Mouse (Mus musculus) neural tube, embryonic 11.5 days (tissue): ENCODE measurements around the gene Mynn. TPM values are rescaled to one million over a fixed set of nuclear protein-coding genes. Genes with fewer than 3 reads are reported as not detected.

Source experiments
- ATAC-seq: fragments of 200-750 bp; cut with Nextera tagmentation; 2 replicates; pipeline ENCODE4 v1.8.0; 2017; ENCODE audit warnings: moderate number of reproducible peaks, mild to moderate bottlenecking, moderate TSS enrichment, moderate library complexity; ENCODE audit not compliant: insufficient read depth, low FRiP score, low TSS enrichment
- DNase-seq: peaks from one replicate; pipeline ENCODE4 v3.0.0-alpha.2; 2015; ENCODE audit warnings: low spot score
- H3K27ac ChIP-seq: fragments of 300-500 bp; sonication (generic); 2 replicates; pipeline ENCODE4 v1.5.1; 2014; ENCODE audit warnings: low read depth, mild to moderate bottlenecking, low read length
- H3K27me3 ChIP-seq: fragments of 300-500 bp; sonication (generic); 2 replicates; pipeline ENCODE4 v1.6.1; 2014; ENCODE audit warnings: mild to moderate bottlenecking, low read length, mixed read lengths; ENCODE audit not compliant: control insufficient read depth, insufficient read depth
- H3K36me3 ChIP-seq: fragments of 300-500 bp; sonication (generic); 2 replicates; pipeline ENCODE4 v1.6.1; 2014; ENCODE audit warnings: mild to moderate bottlenecking, low read length, moderate library complexity, mixed read lengths; ENCODE audit not compliant: control insufficient read depth, insufficient read depth
- H3K4me1 ChIP-seq: fragments of 300-500 bp; sonication (generic); 2 replicates; pipeline ENCODE4 v1.6.1; 2014; ENCODE audit warnings: low read length, mixed read lengths; ENCODE audit not compliant: control insufficient read depth, insufficient read depth
- H3K4me2 ChIP-seq: fragments of 300-500 bp; sonication (generic); 2 replicates; pipeline ENCODE4 v1.6.1; 2014; ENCODE audit warnings: low read depth, mild to moderate bottlenecking, moderate library complexity
- H3K4me3 ChIP-seq: fragments of 300-500 bp; sonication (generic); 2 replicates; pipeline ENCODE4 v1.5.1; 2014; ENCODE audit warnings: low read depth, low read length
- H3K9ac ChIP-seq: fragments of 300-500 bp; sonication (generic); 2 replicates; pipeline ENCODE4 v1.6.1; 2014; ENCODE audit warnings: mild to moderate bottlenecking, low read length
- H3K9me3 ChIP-seq: fragments of 300-500 bp; sonication (generic); 2 replicates; pipeline ENCODE4 v1.6.1; 2016; ENCODE audit warnings: low read length; ENCODE audit not compliant: control insufficient read depth
- WGBS: fragments of 180-500 bp; shearing (Covaris S2); extraction: QIAGEN DNeasy Blood & Tissue Kit; methylation state at CpG from one replicate; pipeline ENCODE4 v1.1.7; 2014; 5-methylcytosine and 5-hydroxymethylcytosine counted together
- polyA plus RNA-seq: library from polyadenylated mRNA; unstranded; fragments of >200 nt; fragmentation: Nextera tagmentation; extraction: Ambion mirVana; gene quantifications from 2 replicates; pipeline ENCODE4 v1.2.1, GENCODE M21; 2014

The Mynn gene
- polyA plus RNA-seq, 1 experiment from 2014 or later: 41.9 TPM

- H3K4me1 ChIP-seq: 0 out of 2 replicates have a peak, but pooled peaks cover 8% of the 10 kb centered on the region
- DNase-seq (peak; percentile 28), ATAC-seq (0 out of 2 replicates have a peak, but pooled peaks have one; percentile 29)
- peak overlapping the region; percentile 67 for H3K4me2 ChIP-seq
- peak overlapping the region; percentile 33 for H3K4me3 ChIP-seq
- H3K27me3 ChIP-seq: peaks cover 18% of the 10 kb centered on the region
- no peaks in the 10 kb centered on the region for H3K36me3 ChIP-seq
- H3K9ac ChIP-seq: no peak overlapping the region
- H3K9me3 ChIP-seq: no peaks in the 10 kb centered on the region
- H3K27ac ChIP-seq: no peak overlapping the region
- WGBS: 2% methylated on average over 41 of the region's 41 CpGs
These were observed 48.4 kb downstream of the Mynn start for GRCm38 (mm10) chr3:30650062-30650841.

GRCm38 (mm10) chr3:30655937-30656336 is 54.1 kb downstream of the Mynn start:
- 93% methylated on average over 5 of the region's 5 CpGs for WGBS
- DNase-seq: no peak
- no peak overlapping the region for H3K4me3 ChIP-seq
- no peak overlapping the region for H3K4me2 ChIP-seq
- H3K9ac ChIP-seq: no peak overlapping the region
- H3K27me3 ChIP-seq: peaks cover 6% of the 10 kb centered on the region
- no peaks in the 10 kb centered on the region for H3K4me1 ChIP-seq
- no peaks in the 10 kb centered on the region for H3K9me3 ChIP-seq
- no peak for ATAC-seq
- H3K27ac ChIP-seq: no peak overlapping the region
- no peaks in the 10 kb centered on the region for H3K36me3 ChIP-seq

GRCm38 (mm10) chr3:30658486-30658885 is 56.6 kb downstream of the Mynn start:
- no peak overlapping the region for H3K9ac ChIP-seq
- DNase-seq (no peak), ATAC-seq (no peak)
- no peaks in the 10 kb centered on the region for H3K4me1 ChIP-seq
- no peak overlapping the region for H3K27ac ChIP-seq
- H3K4me2 ChIP-seq: no peak overlapping the region
- H3K36me3 ChIP-seq: no peaks in the 10 kb centered on the region
- H3K27me3 ChIP-seq: no peaks in the 10 kb centered on the region
- WGBS: 84% methylated on average over 9 of the region's 9 CpGs
- no peak overlapping the region for H3K4me3 ChIP-seq
- H3K9me3 ChIP-seq: no peaks in the 10 kb centered on the region

Other genes starting within 250 kb of the Mynn start
- 31.8 and 32.1 TPM in 2 replicates for gene Mecom, start 54.1 kb upstream of the Mynn start, polyA plus RNA-seq
- 0.31 and 0.37 TPM in 2 replicates for gene Actrt3, start 2.1 kb upstream of the Mynn start, polyA plus RNA-seq
- gene Lrriq4, start 42.4 kb downstream of the Mynn start, polyA plus RNA-seq: 0.16 TPM in 1 of 2 replicates, not detected in the other
- gene Lrrc34, start 45.8 kb downstream of the Mynn start, polyA plus RNA-seq: 1.2 and 1.6 TPM in 2 replicates
- not detected in 2 replicates for gene Lrrc31, start 97.8 kb downstream of the Mynn start, polyA plus RNA-seq
- not detected in 2 replicates for gene Samd7, start 144.2 kb downstream of the Mynn start, polyA plus RNA-seq
- 60.8 and 68.5 TPM in 2 replicates for gene Sec62, start 190.8 kb downstream of the Mynn start, polyA plus RNA-seq